Mouse (Mus musculus): ENCODE measurements at regions not wholly inside any gene's neighbourhood (a gene's known extent, or its start where the extent isn't known, plus 50 kb on each side); places are given as distances from the start of the nearest gene placed in this dataset.

DNA sequence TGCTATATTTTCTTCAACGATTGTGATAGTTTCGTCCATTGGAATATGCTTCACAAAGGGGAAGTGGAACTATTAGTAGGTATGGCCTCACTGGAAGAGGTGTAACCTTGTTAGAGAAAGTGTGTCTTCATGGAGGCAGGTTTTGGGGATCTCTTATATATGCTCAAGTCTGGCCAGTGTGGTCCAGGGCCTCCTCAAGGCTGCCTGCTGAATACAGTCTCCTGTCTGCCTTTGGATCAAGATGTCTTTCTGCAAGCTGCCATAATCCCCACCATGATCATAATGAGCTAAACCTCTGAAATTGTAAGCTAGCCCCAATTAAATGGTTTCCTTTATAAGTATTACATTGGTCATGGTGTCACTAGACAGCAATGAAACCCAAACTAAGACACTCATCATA, 384.3 kb downstream of the Btbd3 start:
- Histone ChIP-seq H3K9ac (ENCODE audit: low read depth, low read length) (no peak overlapping the region), H3K4me1 (ENCODE audit: control insufficient read depth, insufficient read depth, low read length) (no peaks in the 10 kb centered on the region), H3K36me3 (ENCODE audit: control insufficient read depth, insufficient read depth, low read length) (no peaks in the 10 kb centered on the region), H3K9me3 (ENCODE audit: control insufficient read depth, low read length) (no peaks in the 10 kb centered on the region), H3K4me2 (replicated peaks; ENCODE audit: low read depth, low read length) (no peak overlapping the region), H3K27me3 (ENCODE audit: control insufficient read depth, insufficient read depth, low read length) (no peaks in the 10 kb centered on the region), H3K4me3 (ENCODE audit: low read length) (no peak overlapping the region), H3K27ac (ENCODE audit: low read depth, low read length) (no peak overlapping the region)
- no peak for ATAC-seq (ENCODE audit: low FRiP score, low TSS enrichment)
- WGBS = 91% methylated on average over 2 of the region's 2 CpGs

DNA sequence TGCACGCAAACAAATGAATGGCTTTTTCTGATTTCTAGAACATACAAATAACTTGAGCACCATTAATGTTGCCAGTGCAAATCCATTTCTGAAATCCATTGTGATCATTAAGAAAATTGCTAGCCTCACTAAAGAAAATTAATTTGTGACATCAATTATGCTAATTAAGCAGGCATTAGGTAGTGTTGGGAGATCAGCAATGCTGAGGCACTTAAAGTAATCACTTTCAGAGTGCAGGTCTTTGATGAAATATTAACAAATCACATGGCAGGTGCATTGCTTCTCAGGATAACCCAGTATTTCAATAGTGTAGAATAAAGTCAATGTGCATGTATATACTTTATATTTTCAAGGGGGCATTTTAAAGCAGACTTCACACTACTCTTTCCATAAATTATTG, 385.0 kb downstream of the Btbd3 start:
- Histone ChIP-seq H3K4me1 (ENCODE audit: control insufficient read depth, insufficient read depth, low read length) (no peaks in the 10 kb centered on the region), H3K36me3 (ENCODE audit: control insufficient read depth, insufficient read depth, low read length) (no peaks in the 10 kb centered on the region), H3K27me3 (ENCODE audit: control insufficient read depth, insufficient read depth, low read length) (no peaks in the 10 kb centered on the region), H3K4me3 (ENCODE audit: low read length) (no peak overlapping the region), H3K9ac (ENCODE audit: low read depth, low read length) (no peak overlapping the region), H3K9me3 (ENCODE audit: control insufficient read depth, low read length) (no peaks in the 10 kb centered on the region), H3K4me2 (replicated peaks; ENCODE audit: low read depth, low read length) (no peak overlapping the region), H3K27ac (ENCODE audit: low read depth, low read length) (no peak overlapping the region)
- ATAC-seq (ENCODE audit: low FRiP score, low TSS enrichment) = no peak
- WGBS = 98% methylated on average over 1 of the region's 1 CpGs

DNA sequence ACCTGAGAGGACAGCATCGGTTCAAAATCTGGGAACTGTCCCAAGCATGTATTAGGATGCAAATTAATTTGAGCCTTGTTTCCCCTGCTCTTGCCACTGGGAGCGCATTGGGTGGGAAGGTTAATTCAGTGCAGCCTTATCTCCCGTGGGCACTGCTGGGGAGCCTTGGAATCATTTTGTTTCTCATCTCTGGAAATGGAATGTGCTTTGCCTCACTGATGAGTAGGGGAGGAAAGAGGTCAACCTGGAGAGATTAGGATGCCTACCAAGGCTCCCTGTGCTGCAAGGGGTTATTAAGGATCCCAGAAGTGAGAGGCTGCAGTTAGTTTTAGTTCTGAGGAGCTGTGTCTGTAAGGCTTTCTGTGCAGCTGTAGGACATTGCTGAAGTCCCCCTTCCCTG, 392.3 kb downstream of the Btbd3 start:
- H3K4me3 ChIP-seq (ENCODE audit: low read length) = no peak overlapping the region
- no peaks in the 10 kb centered on the region for H3K4me1 ChIP-seq (ENCODE audit: control insufficient read depth, insufficient read depth, low read length)
- no peak overlapping the region for H3K9ac ChIP-seq (ENCODE audit: low read depth, low read length)
- no peaks in the 10 kb centered on the region for H3K27me3 ChIP-seq (ENCODE audit: control insufficient read depth, insufficient read depth, low read length)
- H3K9me3 ChIP-seq (ENCODE audit: control insufficient read depth, low read length) = no peaks in the 10 kb centered on the region
- no peak for ATAC-seq (ENCODE audit: low FRiP score, low TSS enrichment)
- no peak overlapping the region for H3K4me2 ChIP-seq (replicated peaks; ENCODE audit: low read depth, low read length)
- WGBS = 71% methylated on average over 3 of the region's 3 CpGs
- no peaks in the 10 kb centered on the region for H3K36me3 ChIP-seq (ENCODE audit: control insufficient read depth, insufficient read depth, low read length)
- H3K27ac ChIP-seq (ENCODE audit: low read depth, low read length) = no peak overlapping the region

DNA sequence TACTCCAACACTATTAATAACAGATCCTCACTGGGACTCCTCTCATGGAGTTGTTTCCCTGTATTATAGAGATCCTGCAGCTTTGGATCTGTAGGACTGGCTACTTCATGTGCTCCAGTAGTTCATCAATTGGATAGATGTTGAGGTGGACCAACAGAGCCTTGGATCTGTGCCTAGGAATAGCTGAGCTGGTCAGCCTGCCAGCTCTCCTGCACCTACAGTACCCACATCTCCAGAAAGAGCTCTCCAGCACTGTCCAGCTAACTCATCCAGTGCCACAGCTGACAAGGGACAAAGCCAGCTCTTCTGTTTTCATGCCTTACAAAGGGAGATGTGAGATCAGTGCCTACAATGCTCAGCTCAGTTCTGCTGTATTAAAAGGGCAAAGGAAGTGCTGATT, 403.0 kb downstream of the Btbd3 start:
- Histone ChIP-seq H3K9ac (ENCODE audit: low read depth, low read length) (no peak overlapping the region), H3K4me3 (ENCODE audit: low read length) (no peak overlapping the region), H3K36me3 (ENCODE audit: control insufficient read depth, insufficient read depth, low read length) (no peaks in the 10 kb centered on the region), H3K27me3 (ENCODE audit: control insufficient read depth, insufficient read depth, low read length) (no peaks in the 10 kb centered on the region), H3K27ac (ENCODE audit: low read depth, low read length) (no peak overlapping the region), H3K9me3 (ENCODE audit: control insufficient read depth, low read length) (no peaks in the 10 kb centered on the region), H3K4me2 (replicated peaks; ENCODE audit: low read depth, low read length) (no peak overlapping the region), H3K4me1 (ENCODE audit: control insufficient read depth, insufficient read depth, low read length) (no peaks in the 10 kb centered on the region)
- ATAC-seq (ENCODE audit: low FRiP score, low TSS enrichment) = no peak

DNA sequence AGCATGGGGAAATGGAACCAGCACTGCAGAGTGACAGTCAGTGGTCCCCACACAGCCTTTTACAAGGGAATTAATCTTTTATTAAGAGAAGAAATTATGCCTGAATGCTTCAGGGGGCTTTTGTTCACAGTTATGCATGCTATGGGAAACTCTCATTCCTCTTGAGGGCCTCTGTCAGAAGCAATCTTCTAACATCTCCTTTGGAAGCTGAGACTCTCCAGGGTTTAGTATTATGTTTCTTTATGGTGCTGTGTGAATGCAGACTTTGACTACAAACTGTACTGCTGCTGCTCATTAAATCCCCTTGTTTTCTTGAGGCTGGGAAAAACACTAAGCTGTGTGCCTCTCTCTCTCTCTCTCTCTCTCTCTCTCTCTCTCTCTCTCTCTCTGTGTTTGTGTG, 413.9 kb downstream of the Btbd3 start:
- H3K36me3 ChIP-seq (ENCODE audit: control insufficient read depth, insufficient read depth, low read length) = no peaks in the 10 kb centered on the region
- no peak overlapping the region for H3K4me2 ChIP-seq (replicated peaks; ENCODE audit: low read depth, low read length)
- no peaks in the 10 kb centered on the region for H3K9me3 ChIP-seq (ENCODE audit: control insufficient read depth, low read length)
- no peak overlapping the region for H3K27ac ChIP-seq (ENCODE audit: low read depth, low read length)
- H3K27me3 ChIP-seq (ENCODE audit: control insufficient read depth, insufficient read depth, low read length) = no peaks in the 10 kb centered on the region
- H3K4me3 ChIP-seq (ENCODE audit: low read length) = no peak overlapping the region
- H3K4me1 ChIP-seq (ENCODE audit: control insufficient read depth, insufficient read depth, low read length) = no peaks in the 10 kb centered on the region
- no peak overlapping the region for H3K9ac ChIP-seq (ENCODE audit: low read depth, low read length)
- no peak for ATAC-seq (ENCODE audit: low FRiP score, low TSS enrichment)

DNA sequence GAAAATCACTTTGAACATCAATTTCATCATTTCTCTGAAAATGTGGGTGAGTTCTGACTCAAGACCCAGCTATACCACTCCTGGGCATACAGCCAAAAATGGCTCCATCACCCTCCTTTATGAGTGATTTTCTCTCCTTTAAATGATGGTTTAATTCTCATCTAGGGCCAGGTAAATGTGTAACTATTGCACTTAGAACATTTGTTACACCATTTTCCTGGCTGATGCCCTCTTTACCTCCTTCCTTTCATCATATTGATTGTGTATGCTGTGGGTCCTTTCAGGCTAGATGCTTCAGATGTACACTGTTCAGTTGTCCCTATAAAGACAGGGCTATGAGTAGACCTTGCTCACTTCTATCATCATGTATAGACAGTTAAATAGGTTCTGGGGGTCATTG, 418.4 kb downstream of the Btbd3 start:
- Histone ChIP-seq H3K9ac (ENCODE audit: low read depth, low read length) (no peak overlapping the region), H3K4me2 (replicated peaks; ENCODE audit: low read depth, low read length) (no peak overlapping the region), H3K4me3 (ENCODE audit: low read length) (no peak overlapping the region), H3K4me1 (ENCODE audit: control insufficient read depth, insufficient read depth, low read length) (no peaks in the 10 kb centered on the region), H3K27me3 (ENCODE audit: control insufficient read depth, insufficient read depth, low read length) (no peaks in the 10 kb centered on the region), H3K27ac (ENCODE audit: low read depth, low read length) (no peak overlapping the region), H3K9me3 (ENCODE audit: control insufficient read depth, low read length) (no peaks in the 10 kb centered on the region), H3K36me3 (ENCODE audit: control insufficient read depth, insufficient read depth, low read length) (no peaks in the 10 kb centered on the region)
- no peak for ATAC-seq (ENCODE audit: low FRiP score, low TSS enrichment)

DNA sequence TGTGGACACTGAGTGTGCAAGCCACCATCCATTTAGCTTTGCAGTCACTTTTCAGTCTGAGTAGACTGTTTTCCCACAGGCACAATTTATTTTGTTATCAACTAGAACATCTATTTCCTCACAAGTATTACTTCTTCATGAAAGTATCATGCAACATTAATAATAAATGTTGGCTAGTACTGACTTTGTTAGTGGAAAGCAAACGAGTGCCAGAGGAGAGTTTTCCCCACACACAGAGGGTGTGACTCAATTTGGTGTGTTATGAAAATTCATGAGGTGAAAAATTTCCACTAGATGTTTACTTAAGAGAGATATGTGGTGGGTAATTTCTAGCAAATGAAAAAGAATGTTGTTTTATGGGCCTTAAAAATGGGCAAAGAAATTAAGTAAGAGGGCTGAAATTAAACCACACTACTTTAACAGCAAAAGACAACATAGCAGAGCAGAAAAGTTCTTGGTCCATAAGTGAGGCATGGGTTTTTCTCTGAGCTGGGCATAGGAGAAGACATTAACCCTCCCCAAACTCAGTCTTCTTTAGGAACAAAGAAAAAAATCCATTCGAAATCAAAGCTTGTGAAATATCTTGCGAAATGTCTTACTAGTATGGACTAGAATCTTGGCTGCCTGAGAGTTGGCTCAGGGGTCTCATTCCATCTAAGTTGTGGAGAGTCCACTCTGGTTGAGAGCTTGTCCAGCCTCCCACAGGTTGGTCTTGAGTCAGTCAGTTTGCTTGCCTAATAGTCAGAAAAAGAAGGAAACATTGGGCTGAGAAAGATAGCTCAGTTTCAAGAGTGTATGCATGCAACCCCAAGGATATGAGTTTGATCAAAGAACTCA, 419.1 kb downstream of the Btbd3 start:
- no peaks in the 10 kb centered on the region for H3K36me3 ChIP-seq (ENCODE audit: control insufficient read depth, insufficient read depth, low read length)
- 79% methylated on average over 3 of the region's 3 CpGs for WGBS

DNA sequence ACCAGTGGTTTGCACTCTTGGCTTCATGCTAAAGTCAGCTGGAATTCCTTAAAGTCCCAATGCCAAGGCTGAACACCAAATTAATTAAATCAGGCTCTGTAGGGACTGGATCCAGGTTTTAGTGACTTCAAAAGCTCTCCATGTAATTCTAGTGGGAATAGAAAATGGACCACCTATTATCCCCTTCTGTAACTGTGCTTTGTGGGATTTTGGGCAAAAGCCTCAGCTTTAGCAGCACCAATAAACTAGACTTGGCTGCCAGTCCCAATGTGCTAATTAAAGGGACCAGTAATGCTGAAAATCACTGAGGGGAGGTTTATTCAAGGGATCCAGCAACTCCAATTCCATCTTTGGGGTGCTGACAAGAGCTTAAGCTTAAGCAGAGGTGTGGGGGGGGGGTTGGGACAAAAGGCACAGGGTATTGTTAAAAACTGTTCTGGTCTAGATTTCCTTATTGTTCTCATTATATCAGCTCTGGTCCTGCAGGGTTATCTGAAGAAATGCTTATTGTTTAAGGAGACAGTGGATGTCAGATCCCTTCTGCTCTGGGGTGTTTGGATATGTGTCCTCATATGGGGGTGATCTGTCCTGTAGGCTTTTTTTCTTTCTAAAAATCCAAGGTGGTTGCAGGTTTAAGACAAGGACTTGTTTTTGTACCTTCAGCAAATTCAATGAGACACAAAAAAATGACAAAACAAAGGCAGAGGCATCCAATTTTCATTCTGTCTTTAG, 431.9 kb downstream of the Btbd3 start:
- no peaks in the 10 kb centered on the region for H3K27me3 ChIP-seq (ENCODE audit: control insufficient read depth, insufficient read depth, low read length)
- no peaks in the 10 kb centered on the region for H3K9me3 ChIP-seq (ENCODE audit: control insufficient read depth, low read length)
- H3K9ac ChIP-seq (ENCODE audit: low read depth, low read length) = no peak overlapping the region
- H3K36me3 ChIP-seq (ENCODE audit: control insufficient read depth, insufficient read depth, low read length) = no peaks in the 10 kb centered on the region
- no peaks in the 10 kb centered on the region for H3K4me1 ChIP-seq (ENCODE audit: control insufficient read depth, insufficient read depth, low read length)
- no peak overlapping the region for H3K27ac ChIP-seq (ENCODE audit: low read depth, low read length)
- no peak overlapping the region for H3K4me2 ChIP-seq (replicated peaks; ENCODE audit: low read depth, low read length)
- no peak for ATAC-seq (ENCODE audit: low FRiP score, low TSS enrichment)
- no peak overlapping the region for H3K4me3 ChIP-seq (ENCODE audit: low read length)

More for the DNA sequence above, 419.1 kb downstream of the Btbd3 start:
- H3K9ac ChIP-seq (ENCODE audit: low read depth, low read length) = no peak overlapping the region
- no peaks in the 10 kb centered on the region for H3K27me3 ChIP-seq (ENCODE audit: control insufficient read depth, insufficient read depth, low read length)
- H3K4me2 ChIP-seq (replicated peaks; ENCODE audit: low read depth, low read length) = no peak overlapping the region
- ATAC-seq (ENCODE audit: low FRiP score, low TSS enrichment) = no peak
- H3K4me1 ChIP-seq (ENCODE audit: control insufficient read depth, insufficient read depth, low read length) = no peaks in the 10 kb centered on the region
- no peak overlapping the region for H3K27ac ChIP-seq (ENCODE audit: low read depth, low read length)
- H3K4me3 ChIP-seq (ENCODE audit: low read length) = no peak overlapping the region
- no peaks in the 10 kb centered on the region for H3K9me3 ChIP-seq (ENCODE audit: control insufficient read depth, low read length)

DNA sequence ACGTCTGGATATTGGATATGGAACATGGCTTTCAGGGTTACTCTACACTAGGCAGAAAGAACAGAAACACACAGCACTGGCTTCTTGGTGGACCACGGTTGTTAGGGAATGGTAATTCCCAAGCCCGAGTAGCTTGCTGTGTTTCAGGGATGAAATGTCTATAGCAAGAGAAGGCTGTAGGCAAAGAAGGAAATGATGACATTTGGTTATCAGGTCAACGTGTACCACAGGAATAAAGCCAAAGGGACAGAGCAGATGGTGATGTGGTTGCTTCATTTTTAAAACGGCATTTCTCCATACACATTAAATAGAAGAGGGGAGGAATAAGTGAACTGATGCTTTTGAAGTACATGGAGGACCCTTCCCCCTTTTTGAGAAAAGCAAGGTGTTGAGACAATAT, 433.1 kb downstream of the Btbd3 start:
- H3K9ac ChIP-seq (ENCODE audit: low read depth, low read length) = no peak overlapping the region
- H3K4me1 ChIP-seq (ENCODE audit: control insufficient read depth, insufficient read depth, low read length) = no peaks in the 10 kb centered on the region
- whole genome bisulfite sequencing = 90% methylated on average over 5 of the region's 5 CpGs
- no peaks in the 10 kb centered on the region for H3K36me3 ChIP-seq (ENCODE audit: control insufficient read depth, insufficient read depth, low read length)
- ATAC-seq (ENCODE audit: low FRiP score, low TSS enrichment) = no peak
- H3K4me2 ChIP-seq (replicated peaks; ENCODE audit: low read depth, low read length) = no peak overlapping the region
- no peak overlapping the region for H3K4me3 ChIP-seq (ENCODE audit: low read length)
- no peak overlapping the region for H3K27ac ChIP-seq (ENCODE audit: low read depth, low read length)
- no peaks in the 10 kb centered on the region for H3K27me3 ChIP-seq (ENCODE audit: control insufficient read depth, insufficient read depth, low read length)
- no peaks in the 10 kb centered on the region for H3K9me3 ChIP-seq (ENCODE audit: control insufficient read depth, low read length)

Data from kidney, embryonic 14.5 days (tissue).